Mouse (Mus musculus): ENCODE measurements around the gene Olfr449. TPM values are rescaled to one million over a fixed set of nuclear protein-coding genes. Genes with fewer than 3 reads are reported as not detected.

Gene Olfr449
- not detected in 2 replicates for polyA plus RNA-seq (2015; fragmentation: Nextera tagmentation; extraction: Ambion mirVana)

- no peak within 1 kb of the TSS for H3K4me3 ChIP-seq (replicated peaks)
- H3K4me2 ChIP-seq (replicated peaks): no peak within 1 kb of the TSS
- H3K9me3 ChIP-seq: no peaks in the 10 kb centered on the region
- no peak for ATAC-seq
- H3K27me3 ChIP-seq: no peaks in the 10 kb centered on the region
- no peaks in the 10 kb centered on the region for H3K36me3 ChIP-seq
- H3K27ac ChIP-seq: no peak within 1 kb of the TSS
- no peak within 1 kb of the TSS for H3K9ac ChIP-seq (replicated peaks)
- no peaks in the 10 kb centered on the region for H3K4me1 ChIP-seq (replicated peaks)
Measured at GRCm38 (mm10) chr6:42834084-42834483, at the start of gene Olfr449. Gene Olfr449, plus strand, starts transcription at chr6:42834384.

GRCm38 (mm10) chr6:42784793-42785192, 49.4 kb upstream of the Olfr449 start, which contains the start of gene Olfr452:
Gene Olfr452, plus strand, starts transcription at chr6:42785093.
- Histone ChIP-seq H3K4me3 (replicated peaks) (no peak within 1 kb of the TSS), H3K36me3 (no peaks in the 10 kb centered on the region), H3K27me3 (no peaks in the 10 kb centered on the region), H3K9me3 (no peaks in the 10 kb centered on the region), H3K27ac (no peak within 1 kb of the TSS), H3K9ac (replicated peaks) (no peak within 1 kb of the TSS), H3K4me1 (replicated peaks) (no peaks in the 10 kb centered on the region), H3K4me2 (replicated peaks) (no peak within 1 kb of the TSS)
- ATAC-seq: no peak

GRCm38 (mm10) chr6:42790247-42790948, 43.8 kb upstream of the Olfr449 start:
- Histone ChIP-seq H3K4me1 (replicated peaks) (no peaks in the 10 kb centered on the region), H3K27ac (peak overlapping the region; percentile 56; the same call in 1 of the 2 replicates), H3K36me3 (no peaks in the 10 kb centered on the region), H3K9ac (replicated peaks) (no peak overlapping the region), H3K4me3 (replicated peaks) (no peak overlapping the region), H3K27me3 (no peaks in the 10 kb centered on the region), H3K9me3 (no peaks in the 10 kb centered on the region), H3K4me2 (replicated peaks) (no peak overlapping the region)
- WGBS: 47% methylated on average over 4 of the region's 4 CpGs
- ATAC-seq: peak; percentile 70; the same call in 1 of the 2 replicates

GRCm38 (mm10) chr6:42790949-42791556, 43.1 kb upstream of the Olfr449 start:
- WGBS: 74% methylated on average over 9 of the region's 9 CpGs
- no peaks in the 10 kb centered on the region for H3K27me3 ChIP-seq
- H3K4me1 ChIP-seq (replicated peaks): no peaks in the 10 kb centered on the region
- H3K4me3 ChIP-seq (replicated peaks): no peak overlapping the region
- H3K9me3 ChIP-seq: no peaks in the 10 kb centered on the region
- 0 out of 2 replicates have a peak overlapping the region, but pooled peaks have one; percentile 56 for H3K27ac ChIP-seq
- no peak overlapping the region for H3K4me2 ChIP-seq (replicated peaks)
- H3K9ac ChIP-seq (replicated peaks): no peak overlapping the region
- peak; percentile 71; the same call in 1 of the 2 replicates for ATAC-seq
- no peaks in the 10 kb centered on the region for H3K36me3 ChIP-seq

GRCm38 (mm10) chr6:42794982-42795381, 39.2 kb upstream of the Olfr449 start:
- H3K9me3 ChIP-seq: no peaks in the 10 kb centered on the region
- H3K9ac ChIP-seq (replicated peaks): no peak overlapping the region
- H3K27ac ChIP-seq: no peak overlapping the region
- no peak overlapping the region for H3K4me2 ChIP-seq (replicated peaks)
- H3K4me1 ChIP-seq (replicated peaks): no peaks in the 10 kb centered on the region
- H3K36me3 ChIP-seq: no peaks in the 10 kb centered on the region
- H3K27me3 ChIP-seq: no peaks in the 10 kb centered on the region
- H3K4me3 ChIP-seq (replicated peaks): no peak overlapping the region
- WGBS: 87% methylated on average over 3 of the region's 3 CpGs
- no peak for ATAC-seq

GRCm38 (mm10) chr6:42811639-42812038, 22.5 kb upstream of the Olfr449 start, which contains the start of gene Olfr450:
Gene Olfr450, plus strand, starts transcription at chr6:42811939.
- Histone ChIP-seq H3K36me3 (no peaks in the 10 kb centered on the region), H3K9me3 (no peaks in the 10 kb centered on the region), H3K27me3 (no peaks in the 10 kb centered on the region), H3K4me3 (replicated peaks) (no peak within 1 kb of the TSS), H3K9ac (replicated peaks) (no peak within 1 kb of the TSS), H3K4me1 (replicated peaks) (no peaks in the 10 kb centered on the region), H3K27ac (no peak within 1 kb of the TSS), H3K4me2 (replicated peaks) (no peak within 1 kb of the TSS)
- WGBS: 90% methylated on average over 1 of the region's 1 CpGs
- ATAC-seq: no peak

- Histone ChIP-seq H3K4me1 (replicated peaks) (no peaks in the 10 kb centered on the region), H3K27me3 (no peaks in the 10 kb centered on the region), H3K4me2 (replicated peaks) (no peak overlapping the region), H3K27ac (no peak overlapping the region), H3K9ac (replicated peaks) (no peak overlapping the region), H3K9me3 (no peaks in the 10 kb centered on the region), H3K4me3 (replicated peaks) (no peak overlapping the region), H3K36me3 (no peaks in the 10 kb centered on the region)
- WGBS: 14% methylated on average over 4 of the region's 4 CpGs
- peak; percentile 72; the same call in 1 of the 2 replicates for ATAC-seq
Measured at GRCm38 (mm10) chr6:42860222-42860819, 26.1 kb downstream of the Olfr449 start.

GRCm38 (mm10) chr6:42869695-42870094, 35.5 kb downstream of the Olfr449 start:
- H3K36me3 ChIP-seq: no peaks in the 10 kb centered on the region
- WGBS: 74% methylated on average over 3 of the region's 3 CpGs
- no peak overlapping the region for H3K4me3 ChIP-seq (replicated peaks)
- H3K9me3 ChIP-seq: no peaks in the 10 kb centered on the region
- H3K27ac ChIP-seq: no peak overlapping the region
- no peak overlapping the region for H3K9ac ChIP-seq (replicated peaks)
- H3K27me3 ChIP-seq: no peaks in the 10 kb centered on the region
- no peak for ATAC-seq
- no peaks in the 10 kb centered on the region for H3K4me1 ChIP-seq (replicated peaks)
- H3K4me2 ChIP-seq (replicated peaks): no peak overlapping the region

- H3K27ac ChIP-seq: no peak overlapping the region
- H3K4me2 ChIP-seq (replicated peaks): no peak overlapping the region
- H3K9me3 ChIP-seq: no peaks in the 10 kb centered on the region
- no peak overlapping the region for H3K9ac ChIP-seq (replicated peaks)
- no peaks in the 10 kb centered on the region for H3K36me3 ChIP-seq
- no peak for ATAC-seq
- no peaks in the 10 kb centered on the region for H3K27me3 ChIP-seq
- no peak overlapping the region for H3K4me3 ChIP-seq (replicated peaks)
- no peaks in the 10 kb centered on the region for H3K4me1 ChIP-seq (replicated peaks)
Measured at GRCm38 (mm10) chr6:42876323-42876722, 42.1 kb downstream of the Olfr449 start.

Other genes with a start within 250 kb of the Olfr449 start
- not detected in 2 replicates for gene Tcaf3, start 236.7 kb upstream of the Olfr449 start, polyA plus RNA-seq (2015; fragmentation: Nextera tagmentation; extraction: Ambion mirVana)
- gene Tcaf2, start 189.1 kb upstream of the Olfr449 start, polyA plus RNA-seq (2015; fragmentation: Nextera tagmentation; extraction: Ambion mirVana): 1.9 and 2.3 TPM in 2 replicates
- 246 and 247 TPM in 2 replicates for gene Tcaf1, start 124.3 kb upstream of the Olfr449 start, polyA plus RNA-seq (2015; fragmentation: Nextera tagmentation; extraction: Ambion mirVana)
- gene Olfr453, start 95.0 kb upstream of the Olfr449 start, polyA plus RNA-seq (2015; fragmentation: Nextera tagmentation; extraction: Ambion mirVana): not detected in 2 replicates
- not detected in 2 replicates for gene Olfr38, start 78.0 kb upstream of the Olfr449 start, polyA plus RNA-seq (2015; fragmentation: Nextera tagmentation; extraction: Ambion mirVana)
- gene Olfr452, start 49.3 kb upstream of the Olfr449 start, polyA plus RNA-seq (2015; fragmentation: Nextera tagmentation; extraction: Ambion mirVana): not detected in 2 replicates
- not detected in 2 replicates for gene Olfr450, start 22.4 kb upstream of the Olfr449 start, polyA plus RNA-seq (2015; fragmentation: Nextera tagmentation; extraction: Ambion mirVana)
- gene Olfr448, start 56.1 kb downstream of the Olfr449 start, polyA plus RNA-seq (2015; fragmentation: Nextera tagmentation; extraction: Ambion mirVana): not detected in 2 replicates
- not detected in 2 replicates for gene Olfr447, start 74.5 kb downstream of the Olfr449 start, polyA plus RNA-seq (2015; fragmentation: Nextera tagmentation; extraction: Ambion mirVana)
- not detected in 2 replicates for gene Olfr446, start 87.0 kb downstream of the Olfr449 start, polyA plus RNA-seq (2015; fragmentation: Nextera tagmentation; extraction: Ambion mirVana)
- gene Olfr444, start 114.7 kb downstream of the Olfr449 start, polyA plus RNA-seq (2015; fragmentation: Nextera tagmentation; extraction: Ambion mirVana): not detected in 2 replicates

All from midbrain, embryonic 13.5 days (tissue).